Mouse (Mus musculus): ENCODE measurements around the gene Heg1.

DNA sequence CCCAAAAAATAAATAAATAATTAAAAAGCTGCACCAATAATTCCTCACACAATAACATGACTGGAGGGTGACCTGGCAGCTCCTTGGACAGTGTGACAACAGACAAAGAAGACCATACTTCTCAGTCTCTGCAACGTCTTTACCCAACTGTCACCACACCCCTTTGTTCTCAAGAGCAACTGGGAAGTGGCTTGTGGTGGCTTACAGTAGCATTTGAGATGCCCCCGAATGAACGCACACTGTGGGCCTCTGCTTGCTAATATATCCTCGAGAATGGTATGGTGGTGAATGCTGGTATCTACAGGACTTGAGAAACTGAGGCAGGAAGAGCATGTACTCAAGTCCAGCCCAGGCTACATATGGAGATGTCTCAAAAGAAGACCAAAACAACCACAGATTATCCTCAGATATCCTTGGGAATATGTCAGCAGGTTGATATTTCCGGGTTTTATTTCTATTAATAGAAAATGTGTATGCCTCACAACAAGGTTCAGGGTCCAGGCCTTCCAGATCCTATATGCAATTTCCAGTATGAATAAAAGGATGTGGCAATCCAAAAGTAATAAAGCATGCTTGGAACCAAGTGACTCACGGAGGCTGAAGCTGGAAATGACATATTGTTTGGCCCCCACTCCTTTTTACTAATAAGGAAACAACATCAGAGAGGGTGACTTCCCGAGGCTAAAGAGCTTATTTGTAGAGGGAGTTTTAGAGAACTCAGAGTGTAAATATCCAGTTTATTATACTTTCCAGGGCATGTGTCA is 92.8 kb downstream of the Heg1 start:
- TF ChIP-seq CTCF (conservative IDR thresholded peaks at IDR 0.05; ENCODE audit: insufficient read depth, insufficient read length, low read depth, low read length) (no peak), POLR2A (IDR thresholded peaks at IDR 0.05; ENCODE audit: low read depth, low read length) (no peak)
